Mouse (Mus musculus) megakaryocyte, embryonic 14.5 days (primary cell): ENCODE measurements around the gene Fgb.

Experiments used
- FLI1 ChIP-seq: IDR thresholded peaks from 2 replicates; pipeline ENCODE4 v1.6.1; 2012; ENCODE audit warnings: low read length, inconsistent platforms, mixed read lengths
- GATA1 ChIP-seq: IDR thresholded peaks from 3 replicates; pipeline ENCODE4 v1.6.1; 2012; ENCODE audit warnings: mixed read lengths, low read length, inconsistent platforms, borderline replicate concordance

DNA sequence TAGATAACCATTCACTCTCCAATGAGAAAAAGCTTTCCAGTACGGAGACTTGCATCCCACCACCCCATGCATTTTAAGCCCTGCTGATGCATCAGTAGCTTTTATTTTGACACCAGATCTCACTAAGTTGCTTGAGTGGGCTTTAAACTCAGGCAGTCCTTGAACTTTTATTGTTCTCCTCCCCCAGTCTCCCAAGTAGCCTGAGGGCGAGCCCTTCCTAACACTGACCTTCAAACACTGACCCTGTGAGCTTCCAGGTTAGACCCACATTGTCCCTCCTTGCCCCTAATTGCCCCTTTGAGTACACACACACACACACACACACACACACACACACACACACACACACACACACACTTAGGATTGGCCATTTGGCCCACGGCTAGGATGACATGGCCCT, 53.0 kb downstream of the Fgb start:
- no peak for TF ChIP-seq GATA1
- TF ChIP-seq FLI1: no peak
